ENCODE assay signal across 8 mouse cellular contexts in genomic region chr6:5858901-5859598, GRCm38 (mm10).
A peak's percentile ranks its signal among the peaks of the same experiment; 100 is the strongest.
DNase-seq lines count a peak whose midpoint lies in the region; ATAC-seq and TF ChIP-seq lines count a peak whose summit lies in the region.

No protein-coding gene starts in this region.

- no peaks in the 10 kb centered on the region for H3K9me3 ChIP-seq in kidney, embryonic 16.5 days (ENCODE audit: low read length)
- no peaks in the 10 kb centered on the region for H3K9me3 ChIP-seq in embryonic facial prominence, embryonic 10.5 days
- no peaks in the 10 kb centered on the region for H3K9me3 ChIP-seq in intestine, embryonic 15.5 days
- H3K9me3 ChIP-seq in midbrain, postnatal 0 days (ENCODE audit: low read length): no peaks in the 10 kb centered on the region

- H3K27me3 ChIP-seq in kidney, embryonic 16.5 days (ENCODE audit: insufficient read depth, low read length): no peaks in the 10 kb centered on the region
- H3K27me3 ChIP-seq in embryonic facial prominence, embryonic 10.5 days (replicated peaks; ENCODE audit: low read depth, poor library complexity, severe bottlenecking): peaks cover 14% of the 10 kb centered on the region; the same call in 1 of the 2 replicates
- no peaks in the 10 kb centered on the region for H3K27me3 ChIP-seq in intestine, embryonic 15.5 days (replicated peaks)
- peaks cover 10% of the 10 kb centered on the region; the same call in 1 of the 2 replicates for H3K27me3 ChIP-seq in midbrain, postnatal 0 days (ENCODE audit: insufficient read depth, low read length)

- H3K4me2 ChIP-seq in kidney, embryonic 16.5 days (replicated peaks; ENCODE audit: low read depth, low read length): peak overlapping the region; percentile 41
- peak overlapping the region; percentile 29 for H3K4me2 ChIP-seq in intestine, embryonic 15.5 days (replicated peaks)
- peak overlapping the region; percentile 32 for H3K4me2 ChIP-seq in midbrain, postnatal 0 days (ENCODE audit: low read depth, low read length, poor library complexity, severe bottlenecking)

- ATAC-seq in kidney, embryonic 16.5 days (ENCODE audit: low FRiP score, low TSS enrichment): peak; percentile 57; the same call in 1 of the 2 replicates
- no peak for ATAC-seq in intestine, embryonic 15.5 days
- ATAC-seq in midbrain, postnatal 0 days (ENCODE audit: low FRiP score): 0 out of 2 replicates have a peak, but pooled peaks have one; percentile 38

- 0 out of 2 replicates have a peak overlapping the region, but pooled peaks have one; percentile 1 for H3K9ac ChIP-seq in kidney, embryonic 16.5 days (replicated peaks; ENCODE audit: low read length)
- H3K9ac ChIP-seq in intestine, embryonic 15.5 days: no peak overlapping the region
- H3K9ac ChIP-seq in midbrain, postnatal 0 days (replicated peaks; ENCODE audit: low read length, poor library complexity, severe bottlenecking): no peak overlapping the region

- H3K4me3 ChIP-seq in kidney, embryonic 16.5 days (ENCODE audit: low read length): 0 out of 2 replicates have a peak overlapping the region, but pooled peaks have one; percentile 8
- peak overlapping the region; percentile 5; the same call in 1 of the 2 replicates for H3K4me3 ChIP-seq in embryonic facial prominence, embryonic 10.5 days
- H3K4me3 ChIP-seq in intestine, embryonic 15.5 days (replicated peaks): no peak overlapping the region
- H3K4me3 ChIP-seq in midbrain, postnatal 0 days (ENCODE audit: low read depth, low read length): no peak overlapping the region

- intact Hi-C loops in heart, postnatal 25 days (cut with DNase I): loop anchor here (5.0 kb wide), 2 partner anchors 1028 to 1058 kb away; no protein-coding TSS in a partner anchor

- DNase-seq in kidney, adult 9 months: no peak
- DNase-seq in embryonic facial prominence, embryonic 10.5 days (ENCODE audit: low spot score): peak; percentile 35
- no peak for DNase-seq in midbrain, postnatal 0 days (ENCODE audit: low spot score)
- DNase-seq in T-cell, adult 2 months (ENCODE audit: low spot score): no peak
- DNase-seq in thymus, postnatal 0 days (ENCODE audit: low spot score): no peak
- no peak for DNase-seq in heart, postnatal 25 days (ENCODE audit: low spot score)

- H3K36me3 ChIP-seq in kidney, embryonic 16.5 days (ENCODE audit: insufficient read depth, low read length): no peaks in the 10 kb centered on the region
- no peaks in the 10 kb centered on the region for H3K36me3 ChIP-seq in embryonic facial prominence, embryonic 10.5 days (replicated peaks)
- H3K36me3 ChIP-seq in intestine, embryonic 15.5 days: no peaks in the 10 kb centered on the region
- H3K36me3 ChIP-seq in midbrain, postnatal 0 days (ENCODE audit: insufficient read depth, low read length): no peaks in the 10 kb centered on the region

- WGBS in kidney, embryonic 16.5 days: 40% methylated on average over 20 of the region's 20 CpGs
- 69% methylated on average over 20 of the region's 20 CpGs for WGBS in embryonic facial prominence, embryonic 10.5 days
- 43% methylated on average over 20 of the region's 20 CpGs for WGBS in intestine, embryonic 15.5 days
- 41% methylated on average over 20 of the region's 20 CpGs for WGBS in midbrain, postnatal 0 days

- H3K27ac ChIP-seq in kidney, embryonic 16.5 days (ENCODE audit: low read length): no peak overlapping the region
- peak overlapping the region; percentile 59 for H3K27ac ChIP-seq in embryonic facial prominence, embryonic 10.5 days (replicated peaks)
- no peak overlapping the region for H3K27ac ChIP-seq in intestine, embryonic 15.5 days
- no peak overlapping the region for H3K27ac ChIP-seq in midbrain, postnatal 0 days (ENCODE audit: low read depth, low read length)

- no peak for TF ChIP-seq CTCF in midbrain, postnatal 0 days (IDR thresholded peaks at IDR 0.05)

- peaks cover 10% of the 10 kb centered on the region for H3K4me1 ChIP-seq in kidney, embryonic 16.5 days (ENCODE audit: insufficient read depth, low read length)
- peaks cover 22% of the 10 kb centered on the region for H3K4me1 ChIP-seq in embryonic facial prominence, embryonic 10.5 days
- 0 out of 2 replicates have a peak, but pooled peaks cover 2% of the 10 kb centered on the region for H3K4me1 ChIP-seq in intestine, embryonic 15.5 days (replicated peaks)
- H3K4me1 ChIP-seq in midbrain, postnatal 0 days (ENCODE audit: insufficient read depth, low read length): no peaks in the 10 kb centered on the region

Comparison
In these comparisons a context has a peak if more than half of its experiments do, and no peak if none do; other contexts are left out.
1. H3K4me3 ChIP-seq: peak in kidney, embryonic 16.5 days (single experiment) and embryonic facial prominence, embryonic 10.5 days (single experiment); none in intestine, embryonic 15.5 days (single experiment) and midbrain, postnatal 0 days (single experiment).
2. Peak in every context shown above with its lines, with median percentiles within 50 percentile points of each other: H3K4me2 ChIP-seq.